Mouse (Mus musculus): ENCODE measurements around the gene Parva. TPM values are rescaled to one million over a fixed set of nuclear protein-coding genes. Genes with fewer than 3 reads are reported as not detected.

Parva gene
- polyA plus RNA-seq, 1 experiment from 2014 or later, result 54.6 TPM

- no peaks in the 10 kb centered on the region for H3K36me3 ChIP-seq (replicated peaks)
- no peaks in the 10 kb centered on the region for H3K27me3 ChIP-seq
- no peak overlapping the region for H3K27ac ChIP-seq
- peaks cover 5% of the 10 kb centered on the region; the same call in 1 of the 2 replicates for H3K4me1 ChIP-seq
- H3K4me2 ChIP-seq, result no peak overlapping the region
- no peak for ATAC-seq (ENCODE audit: low FRiP score)
- 77% methylated on average over 3 of the region's 3 CpGs for WGBS
- no peak overlapping the region for H3K9ac ChIP-seq
- no peaks in the 10 kb centered on the region for H3K9me3 ChIP-seq
- no peak overlapping the region for H3K4me3 ChIP-seq (replicated peaks)
Observed at GRCm38 (mm10) chr7:112600163-112600562, 172.9 kb downstream of the Parva start.

GRCm38 (mm10) chr7:112602966-112603365, 175.7 kb downstream of the Parva start:
- Histone ChIP-seq H3K9me3 (no peaks in the 10 kb centered on the region), H3K4me3 (replicated peaks) (no peak overlapping the region), H3K9ac (no peak overlapping the region), H3K4me2 (no peak overlapping the region), H3K36me3 (replicated peaks) (no peaks in the 10 kb centered on the region), H3K4me1 (peaks cover 5% of the 10 kb centered on the region; the same call in 1 of the 2 replicates), H3K27ac (no peak overlapping the region), H3K27me3 (no peaks in the 10 kb centered on the region)
- ATAC-seq (ENCODE audit: low FRiP score), result no peak
- 91% methylated on average over 5 of the region's 5 CpGs for WGBS

- Histone ChIP-seq H3K4me1 (peaks cover 5% of the 10 kb centered on the region; the same call in 1 of the 2 replicates), H3K27me3 (no peaks in the 10 kb centered on the region), H3K9me3 (no peaks in the 10 kb centered on the region), H3K4me2 (no peak overlapping the region), H3K36me3 (replicated peaks) (no peaks in the 10 kb centered on the region), H3K4me3 (replicated peaks) (no peak overlapping the region), H3K9ac (no peak overlapping the region), H3K27ac (no peak overlapping the region)
- no peak for ATAC-seq (ENCODE audit: low FRiP score)
- WGBS, result 83% methylated on average over 10 of the region's 10 CpGs
Observed at GRCm38 (mm10) chr7:112603496-112604170, 176.3 kb downstream of the Parva start.

- Histone ChIP-seq H3K4me3 (replicated peaks) (no peak overlapping the region), H3K36me3 (replicated peaks) (no peaks in the 10 kb centered on the region), H3K4me1 (peaks cover 5% of the 10 kb centered on the region; the same call in 1 of the 2 replicates), H3K27me3 (no peaks in the 10 kb centered on the region), H3K27ac (no peak overlapping the region), H3K4me2 (no peak overlapping the region), H3K9me3 (no peaks in the 10 kb centered on the region), H3K9ac (no peak overlapping the region)
- 65% methylated on average over 8 of the region's 8 CpGs for WGBS
- no peak for ATAC-seq (ENCODE audit: low FRiP score)
Observed at GRCm38 (mm10) chr7:112604209-112604608, 176.9 kb downstream of the Parva start.

GRCm38 (mm10) chr7:112614046-112614790, 186.9 kb downstream of the Parva start:
- Histone ChIP-seq H3K9ac (no peak overlapping the region), H3K4me1 (no peaks in the 10 kb centered on the region; the same call in 1 of the 2 replicates), H3K4me2 (no peak overlapping the region), H3K4me3 (replicated peaks) (no peak overlapping the region), H3K27ac (no peak overlapping the region), H3K9me3 (no peaks in the 10 kb centered on the region), H3K36me3 (replicated peaks) (no peaks in the 10 kb centered on the region), H3K27me3 (no peaks in the 10 kb centered on the region)
- 92% methylated on average over 3 of the region's 3 CpGs for WGBS
- no peak for ATAC-seq (ENCODE audit: low FRiP score)

GRCm38 (mm10) chr7:112614791-112615668, 187.7 kb downstream of the Parva start:
- ATAC-seq (ENCODE audit: low FRiP score), result no peak
- no peaks in the 10 kb centered on the region for H3K27me3 ChIP-seq
- H3K9ac ChIP-seq, result no peak overlapping the region
- 73% methylated on average over 10 of the region's 10 CpGs for WGBS
- H3K36me3 ChIP-seq (replicated peaks), result no peaks in the 10 kb centered on the region
- no peak overlapping the region for H3K27ac ChIP-seq
- no peak overlapping the region for H3K4me2 ChIP-seq
- H3K9me3 ChIP-seq, result no peaks in the 10 kb centered on the region
- H3K4me1 ChIP-seq, result no peaks in the 10 kb centered on the region; the same call in 1 of the 2 replicates
- no peak overlapping the region for H3K4me3 ChIP-seq (replicated peaks)

GRCm38 (mm10) chr7:112620322-112621179, 193.2 kb downstream of the Parva start:
- no peak overlapping the region for H3K9ac ChIP-seq
- no peak overlapping the region for H3K4me2 ChIP-seq
- no peaks in the 10 kb centered on the region for H3K27me3 ChIP-seq
- 79% methylated on average over 22 of the region's 22 CpGs for WGBS
- no peak overlapping the region for H3K27ac ChIP-seq
- no peak for ATAC-seq (ENCODE audit: low FRiP score)
- H3K9me3 ChIP-seq, result no peaks in the 10 kb centered on the region
- no peaks in the 10 kb centered on the region for H3K36me3 ChIP-seq (replicated peaks)
- no peak overlapping the region for H3K4me3 ChIP-seq (replicated peaks)
- no peaks in the 10 kb centered on the region for H3K4me1 ChIP-seq

GRCm38 (mm10) chr7:112627481-112627880, 200.2 kb downstream of the Parva start:
- no peaks in the 10 kb centered on the region for H3K36me3 ChIP-seq (replicated peaks)
- no peaks in the 10 kb centered on the region for H3K4me1 ChIP-seq
- no peak overlapping the region for H3K4me3 ChIP-seq (replicated peaks)
- no peak for ATAC-seq (ENCODE audit: low FRiP score)
- no peaks in the 10 kb centered on the region for H3K27me3 ChIP-seq
- WGBS, result 77% methylated on average over 4 of the region's 4 CpGs
- no peak overlapping the region for H3K9ac ChIP-seq
- H3K27ac ChIP-seq, result no peak overlapping the region
- H3K4me2 ChIP-seq, result no peak overlapping the region
- H3K9me3 ChIP-seq, result no peaks in the 10 kb centered on the region

GRCm38 (mm10) chr7:112634505-112635213, 207.4 kb downstream of the Parva start:
- ATAC-seq (ENCODE audit: low FRiP score), result no peak
- H3K27me3 ChIP-seq, result no peaks in the 10 kb centered on the region
- H3K27ac ChIP-seq, result no peak overlapping the region
- no peak overlapping the region for H3K9ac ChIP-seq
- no peaks in the 10 kb centered on the region for H3K36me3 ChIP-seq (replicated peaks)
- no peak overlapping the region for H3K4me3 ChIP-seq (replicated peaks)
- H3K4me2 ChIP-seq, result no peak overlapping the region
- H3K9me3 ChIP-seq, result peaks cover 6% of the 10 kb centered on the region; the same call in 1 of the 2 replicates
- 88% methylated on average over 10 of the region's 10 CpGs for WGBS
- H3K4me1 ChIP-seq, result no peaks in the 10 kb centered on the region

GRCm38 (mm10) chr7:112635936-112636335, 208.6 kb downstream of the Parva start:
- WGBS, result 90% methylated on average over 2 of the region's 2 CpGs
- Histone ChIP-seq H3K4me1 (no peaks in the 10 kb centered on the region), H3K27me3 (no peaks in the 10 kb centered on the region), H3K9me3 (peaks cover 6% of the 10 kb centered on the region; the same call in 1 of the 2 replicates), H3K4me3 (replicated peaks) (no peak overlapping the region), H3K36me3 (replicated peaks) (no peaks in the 10 kb centered on the region), H3K4me2 (no peak overlapping the region), H3K9ac (no peak overlapping the region), H3K27ac (no peak overlapping the region)
- ATAC-seq (ENCODE audit: low FRiP score), result no peak
